Mouse (Mus musculus): ENCODE measurements at regions not wholly inside any gene's neighbourhood (a gene's known extent, or its start where the extent isn't known, plus 50 kb on each side); places are given as distances from the start of the nearest gene placed in this dataset.
A peak's percentile ranks its signal among the peaks of the same experiment; 100 is the strongest.
"Not testable (repeated sequence)": the region's sequence is repeated elsewhere in the genome, so short reads cannot be mapped to it uniquely, and the experiment has no call there.

DNA sequence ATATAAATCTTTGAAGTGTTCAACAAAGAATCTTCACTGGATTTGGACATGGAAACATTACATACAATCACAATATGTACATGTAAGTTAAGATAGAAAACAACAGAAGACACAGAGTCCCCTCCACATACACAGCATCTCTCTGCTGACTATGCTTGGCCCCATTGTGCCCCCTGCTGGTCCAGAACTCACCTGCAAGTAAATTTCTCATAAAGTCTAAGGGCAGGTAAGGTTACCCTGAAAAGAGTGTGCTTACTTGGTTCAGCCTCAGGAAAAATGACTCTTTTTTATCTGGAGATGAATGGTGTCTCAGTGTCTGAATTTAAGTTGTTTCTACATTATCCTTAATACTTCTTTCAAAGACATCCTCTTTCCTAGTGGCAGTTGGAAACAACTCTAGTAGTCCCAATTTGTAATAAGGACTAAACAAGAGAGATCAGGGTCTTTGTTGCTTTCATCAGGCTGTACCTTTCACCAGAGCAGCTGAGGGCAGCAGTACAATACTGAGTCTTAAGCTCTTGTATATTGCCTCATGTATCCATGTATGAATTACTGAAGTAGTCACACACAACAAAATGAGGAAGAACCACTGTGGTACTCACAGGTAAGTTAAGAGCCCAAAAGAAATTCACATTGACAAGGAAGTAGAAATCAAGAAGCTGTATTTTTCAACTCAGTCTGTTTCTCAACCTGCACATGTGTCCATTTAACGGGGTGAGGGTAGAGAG, 538.7 kb upstream of the Zfp386 start:
- peak in 1 of 2 experiments; percentile 20 for DNase-seq (ENCODE audit: inconsistent age in 2 of 2, low spot score in 1 of 2)

DNA sequence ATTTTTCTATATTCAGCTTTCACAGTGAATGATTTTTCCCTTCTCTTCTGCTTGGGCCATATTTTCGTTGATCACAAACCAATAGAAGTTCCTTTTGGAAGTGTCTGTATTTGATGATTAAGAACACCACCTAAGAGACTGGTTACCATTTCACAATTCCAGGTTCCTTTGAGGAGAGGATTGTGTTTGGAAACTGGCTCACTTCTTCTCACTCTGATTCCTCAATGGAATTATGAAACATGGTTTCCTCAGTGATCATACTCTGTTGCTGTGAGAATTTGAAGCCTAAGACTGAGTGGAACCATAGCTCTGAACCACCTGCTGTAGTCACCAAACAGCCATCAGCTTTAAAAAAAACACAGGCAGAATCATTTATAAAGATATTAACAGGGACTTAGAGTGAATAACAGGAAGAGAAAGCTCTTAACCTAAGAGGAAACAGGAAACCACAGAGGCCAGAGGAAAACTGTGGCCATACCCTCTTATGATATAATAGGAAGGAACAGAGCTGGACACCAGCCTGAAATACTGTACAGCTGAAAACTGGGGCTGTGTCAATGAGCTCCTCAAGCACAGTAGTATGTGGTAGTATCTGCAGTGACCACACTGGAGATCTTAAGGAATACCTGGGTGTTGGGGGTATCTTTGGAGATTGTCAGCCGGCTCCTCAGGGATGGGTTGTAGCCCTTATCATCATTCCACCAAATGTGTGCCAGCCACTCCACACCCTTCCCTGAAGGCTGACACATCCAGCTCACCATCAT, 528.6 kb upstream of the Zfp386 start:
- not testable (repeated sequence) for DNase-seq (ENCODE audit: inconsistent age in 2 of 2, low spot score in 1 of 2)

- no peak for DNase-seq (ENCODE audit: inconsistent age in 2 of 2, low spot score in 1 of 2)
Observed at GRCm38 (mm10) chr12:115527065-115527464, 520.5 kb upstream of the Zfp386 start.

DNA sequence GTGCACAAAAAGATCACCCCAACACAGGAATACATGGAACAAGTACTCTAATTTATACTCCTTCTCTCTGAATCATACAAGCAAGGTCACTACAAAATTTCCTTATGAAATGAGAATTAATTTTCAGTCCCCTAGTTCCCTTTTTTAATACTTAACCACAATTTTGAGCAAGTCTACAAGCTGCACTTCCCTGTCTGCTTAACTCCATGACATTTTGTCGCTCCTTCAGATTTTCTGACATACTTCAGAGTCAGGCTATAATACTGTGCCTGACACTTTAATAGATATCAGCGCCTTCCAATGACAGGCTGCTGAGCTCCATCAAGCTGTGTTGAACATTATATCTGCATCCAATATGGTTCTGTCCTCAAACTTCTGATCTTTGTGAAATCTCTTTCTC, 505.0 kb upstream of the Zfp386 start:
- DNase-seq (ENCODE audit: inconsistent age in 2 of 2, low spot score in 1 of 2): no peak

- not testable (repeated sequence) for DNase-seq (ENCODE audit: inconsistent age in 2 of 2, low spot score in 1 of 2)
Observed at GRCm38 (mm10) chr12:115566878-115567277, 480.6 kb upstream of the Zfp386 start.

- DNase-seq (ENCODE audit: inconsistent age in 2 of 2, low spot score in 1 of 2): peak; percentile 9 to 34
Observed at GRCm38 (mm10) chr12:115592985-115593384, 454.5 kb upstream of the Zfp386 start.

DNA sequence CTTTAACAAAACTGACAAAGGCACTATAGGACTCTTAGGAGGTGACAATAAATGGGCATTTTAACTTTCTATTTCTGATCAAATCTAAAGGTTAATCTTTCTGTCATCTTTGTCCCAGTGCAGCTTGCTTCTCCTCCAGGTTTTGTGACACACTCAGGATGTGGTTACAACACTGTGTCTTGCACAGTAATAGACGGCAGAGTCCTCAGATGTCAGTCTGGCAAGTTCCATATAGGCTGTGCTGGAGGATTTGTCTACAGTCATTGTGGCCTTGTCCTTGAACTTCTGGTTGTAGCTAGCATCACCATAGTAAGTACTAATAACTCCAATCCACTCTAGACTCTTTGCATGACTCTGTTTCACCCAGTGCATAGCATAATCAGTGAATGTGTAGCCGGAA, 443.8 kb upstream of the Zfp386 start:
- no peak for DNase-seq (ENCODE audit: inconsistent age in 2 of 2, low spot score in 1 of 2)

- DNase-seq (ENCODE audit: inconsistent age in 2 of 2, low spot score in 1 of 2): peak in 1 of 2 experiments; percentile 43
Observed at GRCm38 (mm10) chr12:115604951-115605350, 442.6 kb upstream of the Zfp386 start.

- not testable (repeated sequence) for DNase-seq (ENCODE audit: inconsistent age in 2 of 2, low spot score in 1 of 2)
Observed at GRCm38 (mm10) chr12:115622564-115623233, 424.8 kb upstream of the Zfp386 start.

DNA sequence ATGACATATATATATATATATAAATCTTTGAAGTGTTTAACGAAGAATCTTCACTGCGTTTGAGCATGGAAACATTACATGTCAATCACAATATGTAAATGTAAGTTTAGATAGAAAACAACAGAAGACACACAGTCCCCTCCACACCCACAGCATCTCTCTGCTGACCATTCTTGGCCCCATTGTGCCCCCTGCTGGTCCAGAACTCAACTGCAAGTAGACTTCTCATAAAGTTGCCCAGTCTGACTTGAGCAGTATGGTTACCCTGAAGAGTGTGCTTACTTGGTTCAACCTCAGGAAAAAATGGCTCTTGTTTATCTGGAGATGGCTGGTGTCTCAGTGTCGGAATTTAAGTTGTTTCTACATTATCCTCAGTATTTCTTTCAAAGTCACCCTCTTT, 423.3 kb upstream of the Zfp386 start:
- DNase-seq (ENCODE audit: inconsistent age in 2 of 2, low spot score in 1 of 2): peak; percentile 6 to 46

- no peak for DNase-seq (ENCODE audit: inconsistent age in 2 of 2, low spot score in 1 of 2)
Observed at GRCm38 (mm10) chr12:115647599-115647998, 399.9 kb upstream of the Zfp386 start.

GRCm38 (mm10) chr12:115648161-115648560, 399.4 kb upstream of the Zfp386 start:
- DNase-seq (ENCODE audit: inconsistent age in 2 of 2, low spot score in 1 of 2): not testable (repeated sequence)

DNA sequence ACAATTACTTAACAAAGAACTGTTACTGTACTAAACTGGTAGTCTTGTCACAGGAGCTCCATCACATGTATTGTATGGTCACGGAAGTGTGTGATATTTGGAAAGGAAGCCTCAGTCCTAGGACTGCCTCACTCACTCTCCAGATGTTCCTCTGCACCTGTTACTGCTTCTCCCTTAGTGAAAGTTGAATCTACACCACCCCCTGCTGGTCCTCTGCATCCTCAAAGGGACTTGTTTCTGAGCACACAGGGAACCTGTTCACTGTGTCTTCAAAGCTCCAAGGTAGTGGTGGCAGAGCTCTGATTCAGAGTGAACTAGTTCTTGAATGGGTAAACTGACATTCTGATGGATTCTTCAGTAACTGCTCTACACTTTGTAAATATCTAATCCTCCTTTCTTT, 391.7 kb upstream of the Zfp386 start:
- no peak for DNase-seq (ENCODE audit: inconsistent age in 2 of 2, low spot score in 1 of 2)

- DNase-seq (ENCODE audit: inconsistent age in 2 of 2, low spot score in 1 of 2): peak in 1 of 2 experiments; percentile 14
Observed at GRCm38 (mm10) chr12:115664081-115664480, 383.4 kb upstream of the Zfp386 start.

- not testable (repeated sequence) for DNase-seq (ENCODE audit: inconsistent age in 2 of 2, low spot score in 1 of 2)
Observed at GRCm38 (mm10) chr12:115671683-115672082, 375.8 kb upstream of the Zfp386 start.

- no peak for DNase-seq (ENCODE audit: inconsistent age in 2 of 2, low spot score in 1 of 2)
Observed at GRCm38 (mm10) chr12:115691801-115692200, 355.7 kb upstream of the Zfp386 start.

GRCm38 (mm10) chr12:115709813-115710212, 337.7 kb upstream of the Zfp386 start:
- not testable (repeated sequence) for DNase-seq (ENCODE audit: inconsistent age in 2 of 2, low spot score in 1 of 2)

DNA sequence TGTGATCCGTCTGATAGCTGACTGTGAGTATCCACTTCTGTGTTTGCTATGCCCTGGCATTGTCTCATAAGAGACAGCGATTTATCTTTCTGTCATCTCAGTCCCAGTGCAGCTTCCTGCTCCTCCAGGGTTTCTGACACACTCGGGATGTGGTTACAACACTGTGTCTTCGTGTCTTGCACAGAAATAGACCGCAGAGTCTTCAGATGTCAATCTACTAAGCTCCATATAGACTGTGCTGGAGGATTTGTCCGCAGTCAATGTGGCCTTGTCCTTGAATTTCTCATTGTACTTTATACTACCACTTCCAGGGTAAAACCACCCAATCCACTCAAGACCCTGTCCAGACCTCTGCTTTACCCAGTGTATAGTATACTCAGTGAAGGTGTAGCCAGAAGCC, 305.5 kb upstream of the Zfp386 start:
- DNase-seq (ENCODE audit: inconsistent age in 2 of 2, low spot score in 1 of 2): not testable (repeated sequence)

GRCm38 (mm10) chr12:115749586-115749985, 297.9 kb upstream of the Zfp386 start:
- peak in 1 of 2 experiments; percentile 41 for DNase-seq (ENCODE audit: inconsistent age in 2 of 2, low spot score in 1 of 2)

DNA sequence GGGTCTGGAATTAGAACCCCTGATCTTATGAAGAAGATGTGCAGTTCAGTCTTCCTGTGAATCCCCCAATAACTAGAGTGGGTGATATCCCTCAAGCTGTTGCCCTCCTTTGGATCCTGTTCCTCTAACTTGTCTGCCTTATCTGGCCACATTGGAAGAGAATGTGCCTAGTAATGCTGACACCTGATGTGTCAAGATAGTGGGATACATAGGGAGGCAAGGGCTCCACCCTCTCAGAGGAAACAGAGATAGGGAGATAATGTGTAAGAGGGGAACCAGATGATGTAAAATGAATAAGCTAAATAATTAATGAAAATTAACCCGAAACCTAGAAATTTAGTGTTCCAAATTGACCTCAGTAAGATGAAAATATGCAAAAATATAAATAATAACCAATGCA, 294.4 kb upstream of the Zfp386 start:
- DNase-seq (ENCODE audit: inconsistent age in 2 of 2, low spot score in 1 of 2): not testable (repeated sequence)

DNA sequence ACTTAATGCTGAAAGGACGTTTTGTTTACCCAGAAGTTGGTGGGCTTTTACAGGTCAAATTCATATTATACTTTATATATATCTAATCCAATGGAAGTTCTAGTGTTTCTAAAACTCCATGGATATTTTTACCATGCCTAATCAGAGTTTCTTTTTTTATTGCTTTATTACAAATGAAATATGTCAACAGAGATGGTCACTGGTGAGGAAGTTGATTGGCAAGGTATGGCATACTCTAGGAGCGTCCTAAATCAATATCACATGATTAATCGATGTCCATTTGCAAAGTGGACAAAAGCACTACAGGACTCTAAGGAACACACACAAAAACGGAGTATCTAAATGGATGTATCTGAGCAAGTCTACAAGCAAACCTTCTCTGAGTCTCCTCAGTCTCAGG, 290.0 kb upstream of the Zfp386 start:
- not testable (repeated sequence) for DNase-seq (ENCODE audit: inconsistent age in 2 of 2, low spot score in 1 of 2)

DNA sequence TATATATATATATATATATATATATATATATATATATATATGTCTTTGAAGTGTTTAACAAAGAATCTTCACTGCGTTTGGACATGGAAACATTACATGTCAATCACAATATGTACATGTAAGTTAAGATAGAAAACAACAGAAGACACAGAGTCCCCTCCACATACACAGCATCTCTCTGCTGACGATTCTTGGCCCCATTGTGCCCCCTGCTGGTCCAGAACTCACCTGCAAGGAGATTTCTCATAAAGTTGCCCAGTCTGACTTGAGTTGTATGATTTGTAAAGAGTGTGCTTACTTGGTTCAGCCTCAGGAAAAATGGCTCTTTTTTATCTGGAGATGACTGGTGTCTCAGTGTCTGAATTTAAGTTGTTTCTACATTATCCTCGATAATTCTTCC, 288.5 kb upstream of the Zfp386 start:
- peak in 1 of 2 experiments; percentile 22 for DNase-seq (ENCODE audit: inconsistent age in 2 of 2, low spot score in 1 of 2)
